Mouse (Mus musculus): ENCODE results near the gene Xirp1. TPM values are rescaled to one million over a fixed set of nuclear protein-coding genes. Genes with fewer than 3 reads are reported as not detected.
A peak's percentile ranks its signal among the peaks of the same experiment; 100 is the strongest.

Gene Xirp1
- total and polyA plus RNA-seq, 3 experiments = not detected

DNA sequence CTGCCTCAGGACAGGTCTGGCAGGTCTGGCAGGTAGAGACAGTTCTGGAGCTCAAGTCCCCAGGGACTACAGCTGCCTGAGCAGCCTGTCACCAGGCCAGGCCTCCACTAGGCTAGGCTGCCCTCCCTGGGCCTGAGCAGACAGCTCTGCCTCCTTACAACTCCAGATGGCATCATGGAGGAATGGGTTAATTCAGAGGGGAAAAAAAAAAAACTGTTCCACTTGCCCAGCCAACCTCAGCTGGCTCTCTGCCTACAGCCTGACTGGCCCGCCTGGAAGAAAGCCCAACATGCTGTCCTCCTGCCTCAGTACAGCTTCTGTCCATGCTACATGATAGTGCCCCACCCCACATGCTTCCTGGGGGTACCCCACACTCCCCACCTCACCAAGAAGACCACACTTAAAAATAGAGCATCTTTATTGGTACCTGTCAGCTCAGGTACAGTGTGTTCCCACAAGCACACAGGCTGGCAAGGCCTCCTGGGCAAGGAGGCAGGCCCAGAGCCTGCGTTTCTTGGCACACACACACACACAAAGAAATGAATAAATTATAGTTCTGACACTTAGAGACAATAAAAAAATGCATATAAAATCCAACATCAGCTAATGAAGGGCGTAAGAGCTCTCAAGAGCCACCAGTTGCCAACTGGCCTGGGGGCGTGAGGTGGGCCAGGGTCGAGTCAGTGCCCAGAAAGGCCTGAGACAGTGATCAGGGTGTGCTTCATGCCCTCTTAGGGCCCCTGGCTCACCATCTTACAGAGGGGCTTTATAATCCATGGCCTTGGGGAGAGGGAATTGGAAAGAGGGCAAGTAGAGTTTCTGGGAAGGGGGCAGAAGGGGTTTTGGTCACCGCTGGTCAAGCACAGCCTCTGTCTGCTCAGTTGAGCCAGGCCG is 52.4 kb downstream of the Xirp1 start:
- peak; percentile 40; the same call in 1 of the 2 replicates for TF ChIP-seq ZNF384 (IDR thresholded peaks at IDR 0.05; ENCODE audit: low read depth, low read length)
- no peak for TF ChIP-seq IRF4 (IDR thresholded peaks at IDR 0.05; ENCODE audit: low read depth, low read length)
- Histone ChIP-seq H3K4me2 (ENCODE audit: insufficient read depth, low read depth, poor library complexity, severe bottlenecking) (no peak overlapping the region), H3K4me1 (ENCODE audit: control insufficient read depth in 1 of 2, insufficient read depth in 2 of 2) (peaks cover 11 to 31% of the 10 kb centered on the region in 2 experiments), H3K27me3 (replicated peaks) (no peaks in the 10 kb centered on the region), H3K79me2 (replicated peaks; ENCODE audit: control insufficient read depth, extremely low read depth, insufficient read depth, poor library complexity, severe bottlenecking) (no peaks in the 10 kb centered on the region; the same call in 1 of the 2 replicates), H3K27ac (ENCODE audit: insufficient read depth, low read depth) (no peak overlapping the region), H3K36me3 (replicated peaks in 1 of 2; ENCODE audit: control insufficient read depth in 1 of 2, insufficient read depth in 1 of 2, low read length in 1 of 2) (peaks cover 39 to 53% of the 10 kb centered on the region in 2 experiments), H3K4me3 (replicated peaks in 1 of 3; ENCODE audit: low read depth in 2 of 3, low read length in 2 of 3, poor library complexity in 1 of 3) (no peak overlapping the region), H3K9me3 (replicated peaks; ENCODE audit: low read length) (peaks cover 2% of the 10 kb centered on the region), H3K9ac (ENCODE audit: insufficient read depth, low read depth) (no peak overlapping the region)
- in situ Hi-C loops (cut with MboI; ENCODE audit: low pct_ligation_motif_present, low pct_unique_long_range_greater_than_20kb, low sequenced_read_pairs) (no loop called here), dilution Hi-C loops (cut with MboI; ENCODE audit: extremely low pct_ligation_motif_present, extremely low pct_unique_long_range_greater_than_20kb, low sequenced_read_pairs) (no loop called here)
- DNase-seq (ENCODE audit: extremely low read depth) = no peak

GRCm38 (mm10) chr9:119970221-119970620 is 53.2 kb downstream of the Xirp1 start:
- in situ Hi-C loops (cut with MboI; ENCODE audit: low pct_ligation_motif_present, low pct_unique_long_range_greater_than_20kb, low sequenced_read_pairs) (no loop called here), dilution Hi-C loops (cut with MboI; ENCODE audit: extremely low pct_ligation_motif_present, extremely low pct_unique_long_range_greater_than_20kb, low sequenced_read_pairs) (no loop called here)
- Histone ChIP-seq H3K27me3 (replicated peaks) (no peaks in the 10 kb centered on the region), H3K27ac (ENCODE audit: insufficient read depth, low read depth) (no peak overlapping the region), H3K9me3 (replicated peaks; ENCODE audit: low read length) (peaks cover 2% of the 10 kb centered on the region), H3K36me3 (replicated peaks in 1 of 2; ENCODE audit: control insufficient read depth in 1 of 2, insufficient read depth in 1 of 2, low read length in 1 of 2) (peaks cover 38 to 52% of the 10 kb centered on the region in 2 experiments), H3K79me2 (replicated peaks; ENCODE audit: control insufficient read depth, extremely low read depth, insufficient read depth, poor library complexity, severe bottlenecking) (no peaks in the 10 kb centered on the region; the same call in 1 of the 2 replicates), H3K4me3 (replicated peaks in 1 of 3; ENCODE audit: low read depth in 2 of 3, low read length in 2 of 3, poor library complexity in 1 of 3) (no peak overlapping the region), H3K9ac (ENCODE audit: insufficient read depth, low read depth) (no peak overlapping the region), H3K4me1 (ENCODE audit: control insufficient read depth in 1 of 2, insufficient read depth in 2 of 2) (peaks cover 10 to 26% of the 10 kb centered on the region in 2 experiments), H3K4me2 (ENCODE audit: insufficient read depth, low read depth, poor library complexity, severe bottlenecking) (no peak overlapping the region)
- no peak for DNase-seq (ENCODE audit: extremely low read depth)
- 0 out of 2 replicates have a peak, but pooled peaks have one; percentile 48 for TF ChIP-seq POLR2AphosphoS2 (IDR thresholded peaks at IDR 0.05; ENCODE audit: low read depth, low read length)
- TF ChIP-seq RAD21 (IDR thresholded peaks at IDR 0.05; ENCODE audit: low read depth, low read length) = peak; percentile 24
- peak; percentile 49 for TF ChIP-seq SMC3 (IDR thresholded peaks at IDR 0.05; ENCODE audit: low read depth, low read length)
- no peak for TF ChIP-seq ZC3H11A (IDR thresholded peaks at IDR 0.05; ENCODE audit: low read depth, low read length)
- no peak for TF ChIP-seq PAX5 (IDR thresholded peaks at IDR 0.05; ENCODE audit: low read length)
- TF ChIP-seq MAX (IDR thresholded peaks at IDR 0.05; ENCODE audit: low read length) = no peak
- TF ChIP-seq JUN (IDR thresholded peaks at IDR 0.05; ENCODE audit: insufficient read depth, low read depth, low read length) = no peak
- TF ChIP-seq TCF12 (IDR thresholded peaks at IDR 0.05; ENCODE audit: low read depth, low read length) = no peak
- peak in 1 of 2 experiments; percentile 65; a peak in 2 of 4 replicates for TF ChIP-seq CTCF (conservative IDR thresholded peaks at IDR 0.05 in 1 of 2, IDR thresholded peaks at IDR 0.05 in 1 of 2; ENCODE audit: low read depth in 2 of 2, low read length in 2 of 2)
- TF ChIP-seq ZMIZ1 (IDR thresholded peaks at IDR 0.05; ENCODE audit: low read depth, low read length) = no peak
